Mouse (Mus musculus): ENCODE results near the gene Klhl29. TPM values are rescaled to one million over a fixed set of nuclear protein-coding genes. Genes with fewer than 3 reads are reported as not detected.

The Klhl29 gene
- total and polyA plus RNA-seq, 3 experiments, result 0.41 to 0.57 (median 0.42) TPM

- Histone ChIP-seq H3K4me1 (ENCODE audit: control insufficient read depth, insufficient read depth, low read length) (no peaks in the 10 kb centered on the region), H3K36me3 (ENCODE audit: control insufficient read depth, insufficient read depth, low read length) (no peaks in the 10 kb centered on the region), H3K27ac (no peak overlapping the region), H3K27me3 (ENCODE audit: control insufficient read depth, insufficient read depth, low read length) (no peaks in the 10 kb centered on the region), H3K4me3 (no peak overlapping the region), H3K9ac (ENCODE audit: low read depth, low read length) (no peak overlapping the region), H3K79me2 (replicated peaks; ENCODE audit: control insufficient read depth, insufficient read depth, low read length) (no peaks in the 10 kb centered on the region)
- WGBS, result 48% methylated on average over 13 of the region's 13 CpGs
- TF ChIP-seq EP300 (IDR thresholded peaks at IDR 0.05; ENCODE audit: insufficient read depth, low read depth, low read length) (no peak), POLR2A (IDR thresholded peaks at IDR 0.05; ENCODE audit: insufficient read depth, low read depth, low read length) (no peak), CTCF (IDR thresholded peaks at IDR 0.05) (no peak)
- DNase-seq, result no peak
- intact Hi-C loops (cut with DNase I), result no loop called here
These were observed 274.0 kb downstream of the Klhl29 start for GRCm38 (mm10) chr12:5101411-5102024.

GRCm38 (mm10) chr12:5099572-5099971, 275.9 kb downstream of the Klhl29 start:
- Histone ChIP-seq H3K36me3 (ENCODE audit: control insufficient read depth, insufficient read depth, low read length) (no peaks in the 10 kb centered on the region), H3K4me1 (ENCODE audit: control insufficient read depth, insufficient read depth, low read length) (no peaks in the 10 kb centered on the region), H3K79me2 (replicated peaks; ENCODE audit: control insufficient read depth, insufficient read depth, low read length) (no peaks in the 10 kb centered on the region), H3K9ac (ENCODE audit: low read depth, low read length) (no peak overlapping the region), H3K4me3 (no peak overlapping the region), H3K27ac (no peak overlapping the region), H3K27me3 (ENCODE audit: control insufficient read depth, insufficient read depth, low read length) (no peaks in the 10 kb centered on the region)
- intact Hi-C loops (cut with DNase I), result no loop called here
- no peak for TF ChIP-seq POLR2A (IDR thresholded peaks at IDR 0.05; ENCODE audit: insufficient read depth, low read depth, low read length)
- TF ChIP-seq EP300 (IDR thresholded peaks at IDR 0.05; ENCODE audit: insufficient read depth, low read depth, low read length), result no peak
- peak; percentile 19; the same call in 1 of the 2 replicates for TF ChIP-seq CTCF (IDR thresholded peaks at IDR 0.05)
- 60% methylated on average over 9 of the region's 9 CpGs for WGBS
- no peak for DNase-seq

- Histone ChIP-seq H3K9ac (ENCODE audit: low read depth, low read length) (no peak overlapping the region), H3K4me3 (no peak overlapping the region), H3K36me3 (ENCODE audit: control insufficient read depth, insufficient read depth, low read length) (no peaks in the 10 kb centered on the region), H3K4me1 (ENCODE audit: control insufficient read depth, insufficient read depth, low read length) (peaks cover 2% of the 10 kb centered on the region; the same call in 1 of the 2 replicates), H3K79me2 (replicated peaks; ENCODE audit: control insufficient read depth, insufficient read depth, low read length) (no peaks in the 10 kb centered on the region), H3K27me3 (ENCODE audit: control insufficient read depth, insufficient read depth, low read length) (0 out of 2 replicates have a peak, but pooled peaks cover 1% of the 10 kb centered on the region), H3K27ac (no peak overlapping the region)
- intact Hi-C loops (cut with DNase I), result no loop called here
- TF ChIP-seq CTCF (IDR thresholded peaks at IDR 0.05) (no peak), EP300 (IDR thresholded peaks at IDR 0.05; ENCODE audit: insufficient read depth, low read depth, low read length) (no peak), POLR2A (IDR thresholded peaks at IDR 0.05; ENCODE audit: insufficient read depth, low read depth, low read length) (no peak)
- 41% methylated on average over 1 of the region's 1 CpGs for WGBS
- no peak for DNase-seq
These were observed 286.8 kb downstream of the Klhl29 start for GRCm38 (mm10) chr12:5088639-5089038.

GRCm38 (mm10) chr12:5087787-5088519, 287.5 kb downstream of the Klhl29 start:
- Histone ChIP-seq H3K4me1 (ENCODE audit: control insufficient read depth, insufficient read depth, low read length) (peaks cover 2% of the 10 kb centered on the region; the same call in 1 of the 2 replicates), H3K9ac (ENCODE audit: low read depth, low read length) (no peak overlapping the region), H3K27me3 (ENCODE audit: control insufficient read depth, insufficient read depth, low read length) (0 out of 2 replicates have a peak, but pooled peaks cover 1% of the 10 kb centered on the region), H3K36me3 (ENCODE audit: control insufficient read depth, insufficient read depth, low read length) (no peaks in the 10 kb centered on the region), H3K4me3 (no peak overlapping the region), H3K79me2 (replicated peaks; ENCODE audit: control insufficient read depth, insufficient read depth, low read length) (no peaks in the 10 kb centered on the region), H3K27ac (no peak overlapping the region)
- intact Hi-C loops (cut with DNase I), result no loop called here
- TF ChIP-seq POLR2A (IDR thresholded peaks at IDR 0.05; ENCODE audit: insufficient read depth, low read depth, low read length), result no peak
- TF ChIP-seq EP300 (IDR thresholded peaks at IDR 0.05; ENCODE audit: insufficient read depth, low read depth, low read length), result no peak
- no peak for TF ChIP-seq CTCF (IDR thresholded peaks at IDR 0.05)
- WGBS, result 17% methylated on average over 10 of the region's 10 CpGs
- DNase-seq, result peak in 1 of 2 experiments; percentile 21

GRCm38 (mm10) chr12:5084714-5085113, 290.8 kb downstream of the Klhl29 start:
- H3K36me3 ChIP-seq (ENCODE audit: control insufficient read depth, insufficient read depth, low read length), result no peaks in the 10 kb centered on the region
- DNase-seq, result no peak
- H3K27me3 ChIP-seq (ENCODE audit: control insufficient read depth, insufficient read depth, low read length), result no peaks in the 10 kb centered on the region
- H3K4me3 ChIP-seq, result no peak overlapping the region
- no peak overlapping the region for H3K27ac ChIP-seq
- 96% methylated on average over 5 of the region's 5 CpGs for WGBS
- no peak for TF ChIP-seq CTCF (IDR thresholded peaks at IDR 0.05)
- no peak for TF ChIP-seq EP300 (IDR thresholded peaks at IDR 0.05; ENCODE audit: insufficient read depth, low read depth, low read length)
- no peak for TF ChIP-seq POLR2A (IDR thresholded peaks at IDR 0.05; ENCODE audit: insufficient read depth, low read depth, low read length)
- H3K9ac ChIP-seq (ENCODE audit: low read depth, low read length), result no peak overlapping the region
- intact Hi-C loops (cut with DNase I), result no loop called here
- H3K79me2 ChIP-seq (replicated peaks; ENCODE audit: control insufficient read depth, insufficient read depth, low read length), result no peaks in the 10 kb centered on the region
- peaks cover 2% of the 10 kb centered on the region; the same call in 1 of the 2 replicates for H3K4me1 ChIP-seq (ENCODE audit: control insufficient read depth, insufficient read depth, low read length)

- no peaks in the 10 kb centered on the region for H3K4me1 ChIP-seq (ENCODE audit: control insufficient read depth, insufficient read depth, low read length)
- no peak overlapping the region for H3K9ac ChIP-seq (ENCODE audit: low read depth, low read length)
- DNase-seq, result no peak
- WGBS, result 94% methylated on average over 4 of the region's 4 CpGs
- H3K27me3 ChIP-seq (ENCODE audit: control insufficient read depth, insufficient read depth, low read length), result no peaks in the 10 kb centered on the region
- intact Hi-C loops (cut with DNase I), result no loop called here
- H3K36me3 ChIP-seq (ENCODE audit: control insufficient read depth, insufficient read depth, low read length), result no peaks in the 10 kb centered on the region
- H3K4me3 ChIP-seq, result no peak overlapping the region
- no peak overlapping the region for H3K27ac ChIP-seq
- no peaks in the 10 kb centered on the region for H3K79me2 ChIP-seq (replicated peaks; ENCODE audit: control insufficient read depth, insufficient read depth, low read length)
- TF ChIP-seq EP300 (IDR thresholded peaks at IDR 0.05; ENCODE audit: insufficient read depth, low read depth, low read length), result no peak
- TF ChIP-seq POLR2A (IDR thresholded peaks at IDR 0.05; ENCODE audit: insufficient read depth, low read depth, low read length), result no peak
- TF ChIP-seq CTCF (IDR thresholded peaks at IDR 0.05), result no peak
These were observed 294.0 kb downstream of the Klhl29 start for GRCm38 (mm10) chr12:5081480-5081879.
